Mouse (Mus musculus): ENCODE data around the gene Fcgr4. TPM values are rescaled to one million over a fixed set of nuclear protein-coding genes. Genes with fewer than 3 reads are reported as not detected.
"Not testable (repeated sequence)": the region's sequence is repeated elsewhere in the genome, so short reads cannot be mapped to it uniquely, and the experiment has no call there.

Gene Fcgr4
- not detected for total RNA-seq (2021)
- long read RNA-seq, experiment 1: 0 reads
- long read RNA-seq, experiment 2: 0 reads

- DNase-seq (ENCODE audit: low spot score in 2 of 2): no peak
These were observed at the start of gene Fcgr4 for GRCm38 (mm10) chr1:171018737-171019136. Gene Fcgr4, plus strand, starts transcription at chr1:171018920.

GRCm38 (mm10) chr1:170972494-170972893, 46.2 kb upstream of the Fcgr4 start:
- DNase-seq (ENCODE audit: low spot score in 2 of 2): no peak

DNA sequence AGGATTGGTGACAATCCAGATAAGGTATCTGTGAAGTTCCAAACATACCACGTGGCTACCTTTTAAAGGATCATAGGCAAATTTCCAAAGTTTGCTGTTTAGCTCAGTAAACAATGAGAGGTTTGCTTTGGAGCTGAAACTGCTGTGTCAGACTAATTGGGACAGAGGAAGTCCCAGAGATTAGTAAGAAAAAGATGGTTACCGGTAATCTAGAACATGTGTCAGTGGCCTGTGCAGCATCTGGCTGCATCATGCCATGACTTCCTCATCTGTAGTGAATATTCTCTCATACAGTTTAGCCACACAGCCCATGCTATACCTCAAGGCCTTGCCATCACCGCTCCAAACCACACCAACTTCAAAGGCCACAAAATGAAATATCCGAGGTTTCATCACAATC, 45.8 kb upstream of the Fcgr4 start:
- DNase-seq (ENCODE audit: low spot score in 2 of 2): no peak

GRCm38 (mm10) chr1:170974171-170974570, 44.5 kb upstream of the Fcgr4 start:
- no peak for DNase-seq (ENCODE audit: low spot score in 2 of 2)

DNA sequence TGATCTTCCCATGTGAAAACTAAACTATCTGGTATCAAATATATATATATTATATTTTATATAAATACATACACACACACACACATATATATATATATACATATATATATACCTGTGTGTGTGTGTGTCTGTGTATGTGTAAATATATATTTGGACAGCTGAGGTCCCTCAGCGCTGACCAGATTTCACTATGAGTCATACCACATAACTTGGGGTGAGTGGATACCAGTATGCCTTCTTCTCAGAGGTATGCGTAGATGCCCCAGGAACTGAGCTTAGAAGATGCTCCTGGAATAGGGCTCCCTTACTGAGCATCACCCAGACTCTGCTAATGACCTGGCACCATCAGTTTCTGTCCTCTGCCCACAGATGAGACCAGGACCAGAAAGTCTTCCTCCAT, 44.0 kb upstream of the Fcgr4 start:
- DNase-seq (ENCODE audit: low spot score in 2 of 2): no peak

DNA sequence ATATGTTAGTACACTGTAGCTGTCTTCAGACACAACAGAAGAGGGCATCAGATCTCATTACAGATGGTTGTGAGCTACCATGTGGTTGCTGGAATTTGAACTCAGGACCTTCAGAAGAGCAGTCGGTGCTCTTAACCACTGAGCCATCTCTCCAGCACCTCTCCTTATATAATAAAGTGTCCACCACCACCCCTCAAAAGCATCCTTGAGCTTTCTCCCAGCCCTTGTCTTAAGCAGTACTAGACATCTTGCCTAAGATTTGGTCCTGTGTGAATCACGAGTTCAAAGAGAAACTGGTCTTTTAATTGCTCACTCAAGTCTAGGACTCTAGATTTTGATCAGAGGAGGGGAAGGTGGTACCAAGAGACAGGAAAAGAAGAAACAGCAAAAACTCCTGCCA, 43.4 kb upstream of the Fcgr4 start:
- not testable (repeated sequence) for DNase-seq (ENCODE audit: low spot score in 2 of 2)

DNA sequence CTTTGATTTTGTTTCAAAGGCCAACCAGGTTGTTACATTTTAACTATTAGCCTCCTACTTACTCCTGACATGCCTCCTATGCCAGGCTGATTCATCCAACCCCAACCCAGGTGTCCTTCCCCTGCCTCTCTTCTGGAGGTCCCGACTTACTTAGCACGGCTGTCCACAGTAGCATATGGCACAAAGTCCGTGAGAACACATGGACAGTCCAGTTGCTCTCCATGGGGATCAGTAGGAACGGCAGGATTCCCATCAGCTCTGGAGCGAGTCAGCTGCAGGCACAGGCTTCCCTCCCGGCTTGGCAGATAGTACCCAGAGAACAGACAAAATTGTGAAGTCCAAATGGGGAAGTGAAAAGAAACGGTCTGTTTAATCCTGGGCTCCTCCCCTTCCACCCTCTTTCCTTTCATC, 43.0 kb upstream of the Fcgr4 start:
- DNase-seq (ENCODE audit: low spot score in 2 of 2): peak; percentile 34 to 46

- DNase-seq (ENCODE audit: low spot score in 2 of 2): no peak
These were observed 42.3 kb upstream of the Fcgr4 start, which contains the start of gene Fcgr2b for GRCm38 (mm10) chr1:170976447-170976846. Gene Fcgr2b, minus strand, starts transcription at chr1:170976547.

- no peak for DNase-seq (ENCODE audit: low spot score in 2 of 2)
These were observed 40.1 kb upstream of the Fcgr4 start for GRCm38 (mm10) chr1:170978601-170979000.

DNA sequence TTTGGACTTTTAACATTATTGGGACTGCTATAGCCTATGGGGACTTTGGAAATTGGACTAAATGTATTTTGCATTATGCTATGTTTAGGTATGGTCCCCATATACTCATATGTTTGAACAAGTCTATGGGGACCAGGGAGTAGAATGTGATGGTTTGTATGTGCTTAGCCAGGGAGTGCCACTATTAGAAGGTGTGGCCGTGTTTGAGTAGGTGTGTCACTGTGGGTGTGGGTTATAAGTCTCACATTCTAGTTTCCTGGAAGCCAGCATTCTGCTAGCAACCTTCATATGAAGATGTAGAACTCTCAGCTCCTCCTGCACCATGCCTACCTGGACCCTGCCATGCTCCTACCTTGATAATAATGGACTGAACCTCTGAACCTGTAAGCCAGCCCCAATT, 37.0 kb upstream of the Fcgr4 start:
- DNase-seq (ENCODE audit: low spot score in 2 of 2): not testable (repeated sequence)

DNA sequence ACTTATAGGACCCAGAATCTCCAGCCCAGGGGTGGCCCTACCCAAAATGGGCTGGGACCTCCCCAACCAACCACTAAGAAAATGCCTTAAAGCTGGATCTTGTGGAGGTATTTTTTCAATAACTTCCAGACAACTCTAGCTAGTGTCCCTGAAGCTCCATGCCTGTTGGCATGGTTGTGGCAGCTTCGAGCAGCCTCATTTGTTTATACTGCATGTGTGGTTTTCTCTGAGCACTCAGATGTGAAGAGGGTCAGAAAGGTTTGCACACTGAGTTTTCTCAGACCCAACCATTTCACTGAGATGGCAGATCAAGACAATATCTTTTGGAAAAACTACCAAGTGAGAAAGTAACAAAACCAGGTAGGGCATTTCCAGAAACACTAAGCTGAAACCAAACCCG, 36.4 kb upstream of the Fcgr4 start:
- DNase-seq (ENCODE audit: low spot score in 2 of 2): no peak

- DNase-seq (ENCODE audit: low spot score in 2 of 2): no peak
These were observed 35.7 kb upstream of the Fcgr4 start for GRCm38 (mm10) chr1:170983066-170983465.

DNA sequence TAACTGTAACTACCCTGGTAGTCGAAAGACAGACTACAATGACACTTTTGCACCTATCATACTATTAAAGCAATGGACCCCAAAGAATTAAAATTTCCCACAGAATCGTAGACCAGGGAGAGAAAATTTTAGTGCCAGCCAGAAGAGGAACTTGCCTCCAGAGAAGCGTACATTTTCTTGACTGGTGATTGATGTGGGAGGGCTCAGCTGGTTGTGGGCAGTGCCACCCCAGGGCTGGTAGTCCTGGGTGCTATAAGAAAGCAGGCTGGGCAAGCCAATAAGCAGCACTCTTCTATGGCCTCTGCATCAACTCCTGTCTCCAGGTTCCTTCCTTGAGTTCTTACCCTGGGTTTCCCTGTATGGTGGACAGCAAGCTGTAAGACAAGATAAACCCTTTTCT, 33.6 kb upstream of the Fcgr4 start:
- no peak for DNase-seq (ENCODE audit: low spot score in 2 of 2)

- DNase-seq (ENCODE audit: low spot score in 2 of 2): no peak
These were observed 32.9 kb upstream of the Fcgr4 start for GRCm38 (mm10) chr1:170985861-170986260.

DNA sequence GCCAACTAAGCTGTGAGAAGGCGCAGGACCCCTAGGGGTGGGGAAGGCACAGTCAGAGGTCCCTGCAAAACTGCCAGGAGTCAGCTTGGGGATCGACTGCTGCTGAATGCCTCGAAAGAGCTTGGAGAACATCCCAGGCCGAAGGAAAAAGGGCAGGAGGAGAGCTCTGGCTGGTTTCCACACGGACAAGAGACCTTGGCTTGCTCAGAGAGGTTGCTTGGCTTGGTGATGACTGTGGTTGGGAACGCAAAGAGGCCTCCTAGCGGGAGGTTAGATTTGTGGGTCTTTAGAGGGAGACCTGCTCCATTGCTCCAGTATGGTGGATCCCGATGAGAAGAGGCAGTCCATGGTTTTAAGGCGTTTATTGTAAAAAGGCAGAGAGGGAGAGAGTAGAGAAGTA, 29.1 kb upstream of the Fcgr4 start:
- DNase-seq (ENCODE audit: low spot score in 2 of 2): no peak

GRCm38 (mm10) chr1:170992550-170992949, 26.2 kb upstream of the Fcgr4 start:
- peak; percentile 45 to 50 for DNase-seq (ENCODE audit: low spot score in 2 of 2)

DNA sequence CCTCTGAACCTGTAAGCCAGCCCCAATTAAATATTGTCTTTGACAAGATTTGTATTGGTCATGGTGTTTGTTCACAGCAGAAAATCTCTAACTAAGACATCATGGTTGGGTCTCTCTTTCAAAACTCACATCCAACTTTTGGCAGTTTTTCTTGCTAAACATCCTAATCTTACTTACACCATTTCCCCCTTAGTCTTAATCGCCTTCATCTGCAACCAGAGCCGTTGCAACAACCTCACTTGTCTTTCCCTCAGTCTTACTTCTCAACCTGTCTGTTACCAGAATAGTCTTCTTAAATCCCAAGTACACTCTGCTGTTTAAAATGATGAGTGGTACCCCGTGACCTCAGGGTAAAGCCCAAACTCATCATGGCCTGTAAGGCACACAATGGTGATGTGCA, 22.7 kb upstream of the Fcgr4 start:
- no peak for DNase-seq (ENCODE audit: low spot score in 2 of 2)

DNA sequence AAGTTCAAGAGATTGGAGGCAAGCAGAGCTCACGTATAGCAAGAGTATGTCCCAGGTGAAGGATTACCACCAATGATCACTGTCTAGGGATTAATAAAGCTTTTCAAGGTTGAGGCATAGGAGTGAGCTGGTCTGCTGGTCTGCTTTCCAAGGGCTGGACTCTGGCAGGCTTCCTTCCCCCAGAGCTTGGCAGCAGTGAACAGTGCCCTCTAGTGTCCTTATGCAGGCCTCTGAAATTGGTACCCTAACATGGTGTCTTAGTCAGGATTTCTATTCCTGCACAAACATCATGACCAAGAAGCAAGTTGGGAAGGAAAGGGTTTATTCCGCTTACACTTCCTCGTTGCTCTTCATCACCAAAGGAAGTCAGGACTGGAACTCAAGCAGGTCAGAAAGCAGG, 22.0 kb upstream of the Fcgr4 start:
- peak; percentile 38 to 64 for DNase-seq (ENCODE audit: low spot score in 2 of 2)

DNA sequence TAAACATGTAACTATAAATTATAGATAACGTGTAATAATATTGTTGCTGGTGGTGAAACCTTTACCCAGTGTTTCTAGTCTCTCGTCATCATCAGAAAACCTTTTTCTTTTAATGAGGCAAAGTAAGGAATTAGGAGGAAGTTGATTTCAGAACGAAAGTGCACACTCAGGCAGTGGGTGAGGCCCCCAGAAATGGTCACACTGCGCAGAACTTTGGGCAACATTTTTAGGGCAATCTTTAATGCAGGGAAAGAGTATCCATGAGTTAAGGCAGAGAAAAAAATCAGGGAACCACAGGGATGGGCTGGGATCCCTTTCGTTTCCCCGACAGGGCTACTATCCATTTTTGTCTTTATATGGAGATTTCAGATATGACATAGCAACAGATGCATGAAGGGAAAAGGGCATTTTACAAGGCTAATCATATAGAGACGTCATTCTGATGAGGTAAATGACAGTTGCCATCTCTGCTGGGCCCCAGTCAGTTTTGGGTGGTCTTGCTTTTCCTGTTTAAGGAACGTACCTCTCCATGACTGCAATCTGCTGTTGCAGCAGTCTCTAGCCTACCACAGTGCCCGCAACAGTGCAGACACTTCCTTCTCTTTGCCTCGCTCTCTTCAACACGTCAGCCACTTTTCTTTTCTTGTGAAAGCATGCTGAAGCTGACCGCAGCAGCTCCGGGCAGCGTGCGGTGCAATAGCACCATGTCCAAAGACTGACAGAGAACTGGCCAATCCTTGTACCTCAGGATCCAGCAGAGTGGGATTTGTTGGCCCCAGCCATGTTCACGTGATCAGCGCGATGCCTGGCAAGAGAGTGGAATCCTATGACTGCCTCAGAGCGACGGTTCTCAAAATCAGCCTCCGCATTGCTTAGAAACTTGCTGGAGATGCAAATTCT, 20.7 kb upstream of the Fcgr4 start:
- DNase-seq (ENCODE audit: low spot score in 2 of 2): peak; percentile 36 to 42

- DNase-seq (ENCODE audit: low spot score in 2 of 2): no peak
These were observed 18.9 kb upstream of the Fcgr4 start for GRCm38 (mm10) chr1:170999811-171000210.

- no peak for DNase-seq (ENCODE audit: low spot score in 2 of 2)
These were observed 13.6 kb upstream of the Fcgr4 start for GRCm38 (mm10) chr1:171005081-171005480.

GRCm38 (mm10) chr1:171005586-171005985, 13.1 kb upstream of the Fcgr4 start:
- DNase-seq (ENCODE audit: low spot score in 2 of 2): no peak

DNA sequence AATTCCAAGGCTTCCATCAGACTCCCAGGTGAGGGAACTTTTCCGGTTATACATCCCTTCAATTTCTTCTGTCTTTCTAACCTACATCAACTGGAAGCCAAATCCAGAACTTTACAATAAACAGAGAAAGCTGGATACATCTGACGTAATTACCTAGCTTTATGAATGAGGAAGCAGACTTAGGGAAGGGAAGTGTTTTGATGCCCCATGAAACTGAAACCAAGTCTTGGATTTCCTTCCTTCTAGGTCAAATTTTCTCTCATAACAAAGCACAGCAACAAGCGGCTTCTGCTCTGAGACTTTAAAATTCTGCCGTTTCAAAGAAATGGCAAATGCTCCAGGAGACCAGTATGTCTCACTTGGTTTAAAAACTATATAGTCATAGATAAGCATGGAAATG, 12.4 kb upstream of the Fcgr4 start:
- DNase-seq (ENCODE audit: low spot score in 2 of 2): no peak
